Mouse (Mus musculus) myocyte (in vitro differentiated cells): ENCODE data around the gene Syt12.

Source experiments
- CEBPB ChIP-seq: IDR thresholded peaks from 2 replicates; pipeline ENCODE4 v1.6.1; 2011; ENCODE audit warnings: mild to moderate bottlenecking, moderate library complexity; ENCODE audit not compliant: poor library complexity, insufficient read depth, severe bottlenecking
- E2F4 ChIP-seq: IDR thresholded peaks from one replicate; pipeline ENCODE4 v1.6.1; 2011; ENCODE audit warnings: mild to moderate bottlenecking, control low read depth, moderate library complexity; ENCODE audit not compliant: insufficient read depth
- MAX ChIP-seq: IDR thresholded peaks from one replicate; pipeline ENCODE4 v1.6.1; 2011; ENCODE audit warnings: low read depth, mild to moderate bottlenecking, control low read depth
- POLR2A ChIP-seq: IDR thresholded peaks from one replicate; pipeline ENCODE4 v1.6.1; 2011; ENCODE audit warnings: low read depth, mild to moderate bottlenecking, control low read depth, moderate library complexity; ENCODE audit not compliant: insufficient read length
- TCF12 ChIP-seq: IDR thresholded peaks from one replicate; pipeline ENCODE4 v1.6.1; 2011; ENCODE audit warnings: mild to moderate bottlenecking, control low read depth; ENCODE audit not compliant: poor library complexity, insufficient read depth, severe bottlenecking
- USF1 ChIP-seq: IDR thresholded peaks from one replicate; pipeline ENCODE4 v1.6.1; 2011; ENCODE audit warnings: low read depth, mild to moderate bottlenecking, control low read depth, moderate library complexity

- TF ChIP-seq POLR2A (no peak), CEBPB (no peak), E2F4 (no peak), USF1 (no peak), TCF12 (no peak), MAX (no peak)
Measured at GRCm38 (mm10) chr19:4498062-4498933, 21.1 kb upstream of the Syt12 start, which contains the start of gene 2010003K11Rik.
